Mouse (Mus musculus): ENCODE results near the gene Srsf9.

- TF ChIP-seq UBTF (IDR thresholded peaks at IDR 0.05; ENCODE audit: borderline replicate concordance, insufficient read depth, low read depth, low read length) = no peak
- peak; percentile 83 to 85 for TF ChIP-seq POLR2A (IDR thresholded peaks at IDR 0.05; ENCODE audit: control insufficient read depth in 1 of 2, insufficient read depth in 1 of 2, low read depth in 1 of 2, low read length in 2 of 2, poor library complexity in 1 of 2)
- TF ChIP-seq GATA1 (IDR thresholded peaks at IDR 0.05; ENCODE audit: low read depth, low read length) = no peak
- TF ChIP-seq POLR2AphosphoS2 (IDR thresholded peaks at IDR 0.05; ENCODE audit: low read length) = no peak
- no peak for TF ChIP-seq CTCF (IDR thresholded peaks at IDR 0.05 in 2 of 3, conservative IDR thresholded peaks at IDR 0.05 in 1 of 3; ENCODE audit: control insufficient read depth in 1 of 3, insufficient read depth in 1 of 3, low read depth in 2 of 3, low read length in 3 of 3, poor library complexity in 1 of 3, severe bottlenecking in 1 of 3)
- TF ChIP-seq ZC3H11A (IDR thresholded peaks at IDR 0.05; ENCODE audit: low read depth, low read length) = no peak
These were observed at the start of gene Srsf9 for GRCm38 (mm10) chr5:115326875-115327609.
